Mouse (Mus musculus): ENCODE data around the gene Akr1c18. TPM values are rescaled to one million over a fixed set of nuclear protein-coding genes. Genes with fewer than 3 reads are reported as not detected.
A peak's percentile ranks its signal among the peaks of the same experiment; 100 is the strongest.
"Not testable (repeated sequence)": the region's sequence is repeated elsewhere in the genome, so short reads cannot be mapped to it uniquely, and the experiment has no call there.

The Akr1c18 gene
- polyA plus RNA-seq, 1 experiment from 2014 or later, result not detected

DNA sequence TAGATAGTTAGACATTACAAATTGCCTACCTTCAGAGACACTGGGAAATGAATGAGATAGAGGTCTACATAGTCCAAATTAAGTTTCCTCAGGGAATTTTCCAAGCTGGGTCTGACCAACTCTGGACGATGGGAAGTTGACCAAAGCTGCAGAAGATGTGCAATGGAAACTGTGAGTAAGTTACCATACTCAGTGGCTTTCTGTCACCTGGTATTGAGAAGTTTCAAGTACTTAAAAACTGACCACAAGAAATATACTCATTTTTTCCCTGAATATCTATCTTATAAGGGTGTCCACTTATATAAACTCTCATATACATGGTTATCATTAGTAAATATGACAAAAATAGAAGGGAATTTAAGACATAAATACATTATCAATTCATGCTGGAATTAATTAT lies 6.2 kb downstream of the Akr1c18 start:
- H3K4me1 ChIP-seq, result no peaks in the 10 kb centered on the region

DNA sequence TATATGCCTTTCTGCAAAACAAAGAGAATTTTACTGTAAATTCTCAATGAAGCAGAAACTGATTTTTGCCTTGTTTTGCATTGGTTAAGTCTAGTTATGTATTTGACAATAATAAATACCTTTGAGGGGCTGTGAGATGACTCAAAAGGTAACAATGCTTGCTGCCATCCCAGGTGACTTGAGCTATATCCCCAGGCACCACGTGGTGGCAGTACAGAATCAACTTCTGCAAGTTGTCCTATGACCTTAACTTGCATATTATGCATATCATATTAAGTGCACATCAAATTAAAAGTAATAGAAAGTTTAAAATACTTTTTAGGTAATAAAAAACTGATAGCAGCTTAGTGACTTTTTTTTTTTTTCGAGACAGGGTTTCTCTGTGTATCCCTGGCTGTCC lies 17.4 kb downstream of the Akr1c18 start:
- Histone ChIP-seq H3K4me1 (no peaks in the 10 kb centered on the region), H3K4me2 (no peak overlapping the region), H3K36me3 (no peaks in the 10 kb centered on the region), H3K9ac (replicated peaks) (no peak overlapping the region), H3K27me3 (replicated peaks) (no peaks in the 10 kb centered on the region), H3K4me3 (replicated peaks) (no peak overlapping the region), H3K9me3 (replicated peaks) (no peaks in the 10 kb centered on the region), H3K27ac (replicated peaks) (no peak overlapping the region)
- WGBS, result 40% methylated on average over 2 of the region's 2 CpGs
- no peak for ATAC-seq (ENCODE audit: low FRiP score)

More for the DNA sequence above, 6.2 kb downstream of the Akr1c18 start:
- no peaks in the 10 kb centered on the region for H3K27me3 ChIP-seq (replicated peaks)
- 77% methylated on average over 1 of the region's 1 CpGs for WGBS
- H3K9me3 ChIP-seq (replicated peaks), result no peaks in the 10 kb centered on the region
- H3K4me2 ChIP-seq, result no peak overlapping the region
- H3K36me3 ChIP-seq, result no peaks in the 10 kb centered on the region
- H3K4me3 ChIP-seq (replicated peaks), result no peak overlapping the region
- H3K27ac ChIP-seq (replicated peaks), result no peak overlapping the region
- no peak overlapping the region for H3K9ac ChIP-seq (replicated peaks)
- ATAC-seq (ENCODE audit: low FRiP score), result no peak

DNA sequence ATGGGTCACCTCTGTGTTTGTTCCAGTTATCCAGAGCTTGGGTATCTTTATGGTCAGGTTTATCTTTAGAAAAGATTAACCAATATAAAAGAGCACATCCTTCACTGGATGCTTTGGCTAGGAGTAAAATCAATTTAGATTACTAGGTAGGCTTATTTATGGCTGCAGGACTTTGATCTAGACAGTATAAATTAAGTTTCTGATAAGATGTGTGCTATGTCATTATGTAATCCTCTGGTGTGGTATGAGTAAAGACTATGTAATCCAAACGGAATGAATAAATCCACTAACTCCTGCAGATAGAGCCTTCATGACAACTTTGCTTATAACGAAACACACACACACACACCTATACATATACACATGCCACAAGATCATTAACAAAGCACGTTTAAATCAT lies 18.7 kb downstream of the Akr1c18 start:
- Histone ChIP-seq H3K4me2 (no peak overlapping the region), H3K9ac (replicated peaks) (no peak overlapping the region), H3K27me3 (replicated peaks) (no peaks in the 10 kb centered on the region), H3K9me3 (replicated peaks) (no peaks in the 10 kb centered on the region), H3K4me3 (replicated peaks) (no peak overlapping the region), H3K27ac (replicated peaks) (no peak overlapping the region), H3K4me1 (no peaks in the 10 kb centered on the region), H3K36me3 (no peaks in the 10 kb centered on the region)
- WGBS, result 73% methylated on average over 3 of the region's 3 CpGs
- ATAC-seq (ENCODE audit: low FRiP score), result no peak

DNA sequence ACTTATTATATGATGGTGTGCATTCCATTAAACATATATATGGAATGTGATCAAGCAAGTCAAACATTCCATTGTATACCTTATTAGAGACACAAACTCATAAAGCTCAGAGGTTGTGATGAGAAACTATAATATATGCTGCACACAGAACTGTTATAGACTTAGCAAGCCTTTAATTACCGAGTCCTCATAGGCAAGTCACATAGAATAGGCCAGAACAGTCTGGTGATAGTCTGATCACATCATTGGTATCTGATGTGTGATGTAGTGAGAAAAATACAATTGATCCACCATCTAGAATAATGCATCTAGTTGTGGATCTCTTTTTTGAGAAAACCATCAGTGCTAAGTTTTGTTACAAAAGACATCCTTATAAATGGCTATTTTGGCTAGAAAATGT lies 19.1 kb downstream of the Akr1c18 start:
- no peak overlapping the region for H3K4me3 ChIP-seq (replicated peaks)
- H3K27me3 ChIP-seq (replicated peaks), result no peaks in the 10 kb centered on the region
- H3K4me1 ChIP-seq, result no peaks in the 10 kb centered on the region
- WGBS, result 80% methylated on average over 1 of the region's 1 CpGs
- no peak for ATAC-seq (ENCODE audit: low FRiP score)
- no peaks in the 10 kb centered on the region for H3K36me3 ChIP-seq
- H3K4me2 ChIP-seq, result no peak overlapping the region
- H3K9ac ChIP-seq (replicated peaks), result no peak overlapping the region
- H3K9me3 ChIP-seq (replicated peaks), result no peaks in the 10 kb centered on the region
- H3K27ac ChIP-seq (replicated peaks), result no peak overlapping the region

DNA sequence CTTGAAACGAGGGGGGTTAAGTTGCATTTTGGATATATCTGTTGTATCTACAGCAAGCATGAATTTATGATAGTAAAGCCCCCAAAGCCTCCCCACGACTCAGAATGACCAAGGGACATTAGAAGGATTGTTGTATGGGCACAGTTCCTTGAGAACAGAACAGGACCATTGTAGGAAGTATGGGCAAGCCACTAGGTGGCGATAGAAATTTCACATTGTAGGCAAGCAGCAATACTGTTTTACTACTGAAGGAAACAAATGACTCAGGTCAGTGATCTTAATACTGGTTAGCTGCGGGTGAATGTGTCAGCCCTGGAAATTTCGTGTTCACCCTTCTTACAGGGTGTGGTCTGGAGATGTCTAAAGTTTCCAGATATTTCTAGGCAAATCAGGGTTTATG lies 21.4 kb downstream of the Akr1c18 start:
- H3K9me3 ChIP-seq (replicated peaks), result no peaks in the 10 kb centered on the region
- ATAC-seq (ENCODE audit: low FRiP score), result no peak
- no peak overlapping the region for H3K9ac ChIP-seq (replicated peaks)
- no peaks in the 10 kb centered on the region for H3K27me3 ChIP-seq (replicated peaks)
- H3K4me1 ChIP-seq, result no peaks in the 10 kb centered on the region
- no peak overlapping the region for H3K4me3 ChIP-seq (replicated peaks)
- H3K4me2 ChIP-seq, result no peak overlapping the region
- H3K36me3 ChIP-seq, result no peaks in the 10 kb centered on the region
- H3K27ac ChIP-seq (replicated peaks), result no peak overlapping the region
- 44% methylated on average over 5 of the region's 5 CpGs for WGBS

DNA sequence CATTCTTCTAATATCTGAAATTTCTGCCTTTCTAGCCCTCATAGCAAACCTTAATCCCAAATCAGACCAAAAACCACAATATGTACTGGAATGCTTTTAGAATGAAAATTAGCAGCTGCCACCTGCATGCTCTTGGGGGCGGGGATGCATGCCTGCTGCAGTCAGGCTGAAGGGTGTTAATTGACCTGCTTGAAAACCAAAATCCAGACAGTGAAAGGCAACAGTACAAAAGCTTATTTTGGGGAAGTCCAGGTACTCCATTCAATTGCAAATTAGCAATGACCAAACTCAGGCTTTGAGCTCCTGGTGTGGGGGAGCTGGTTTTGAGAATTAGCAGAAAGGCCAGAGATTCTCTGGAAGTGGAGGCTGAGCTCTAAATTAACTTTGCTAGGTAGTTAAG lies 24.6 kb downstream of the Akr1c18 start:
- not testable (repeated sequence) for H3K4me1 ChIP-seq; ATAC-seq (ENCODE audit: low FRiP score); H3K4me2 ChIP-seq; H3K9me3 ChIP-seq (replicated peaks); H3K36me3 ChIP-seq; H3K27ac ChIP-seq (replicated peaks); H3K27me3 ChIP-seq (replicated peaks); H3K4me3 ChIP-seq (replicated peaks); H3K9ac ChIP-seq (replicated peaks)
- WGBS, result 73% methylated on average over 1 of the region's 1 CpGs

DNA sequence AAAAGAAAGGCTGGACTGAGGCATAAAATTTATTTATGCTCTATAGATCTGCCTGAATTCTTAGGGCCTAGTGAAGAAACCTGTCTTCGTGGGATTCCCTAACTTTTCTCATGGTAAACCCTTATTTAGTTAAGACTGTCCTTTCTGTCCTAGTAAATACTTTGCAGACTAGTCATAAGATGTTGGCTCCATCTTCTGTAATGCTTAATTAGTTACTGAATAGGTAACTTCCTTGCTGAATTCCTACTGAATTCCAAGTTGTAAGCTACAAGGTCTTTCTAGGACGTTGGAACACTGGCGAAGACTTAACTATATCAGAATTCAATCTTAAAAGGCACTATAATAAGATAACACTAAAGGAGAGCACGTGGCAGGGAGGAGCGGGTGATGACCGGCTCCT lies 26.0 kb downstream of the Akr1c18 start:
- WGBS, result 92% methylated on average over 6 of the region's 6 CpGs
- not testable (repeated sequence) for H3K9me3 ChIP-seq (replicated peaks); H3K4me1 ChIP-seq; H3K9ac ChIP-seq (replicated peaks); H3K27me3 ChIP-seq (replicated peaks); H3K4me2 ChIP-seq; H3K36me3 ChIP-seq; ATAC-seq (ENCODE audit: low FRiP score); H3K4me3 ChIP-seq (replicated peaks); H3K27ac ChIP-seq (replicated peaks)

DNA sequence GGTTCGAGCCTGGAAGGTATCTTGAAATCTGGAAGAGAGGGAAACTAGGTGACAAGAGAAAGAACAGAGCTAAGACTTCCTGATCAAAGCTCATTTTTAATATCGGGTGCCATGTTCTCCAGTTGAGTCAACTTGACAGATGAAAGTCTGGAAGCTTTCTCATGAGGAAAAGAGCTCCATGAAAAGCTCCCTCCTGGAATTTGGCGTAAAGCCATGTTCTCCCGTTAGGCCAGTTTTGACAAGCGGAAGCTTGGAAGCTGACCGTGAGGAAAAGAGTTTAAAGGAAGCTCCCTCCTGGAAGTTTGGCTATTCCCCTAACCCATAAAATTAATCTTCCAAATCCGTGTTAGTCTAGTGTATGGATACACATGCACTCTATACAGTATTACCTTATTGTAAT lies 27.3 kb downstream of the Akr1c18 start:
- H3K4me3 ChIP-seq (replicated peaks), result no peak overlapping the region
- no peak overlapping the region for H3K9ac ChIP-seq (replicated peaks)
- H3K9me3 ChIP-seq (replicated peaks), result no peaks in the 10 kb centered on the region
- ATAC-seq (ENCODE audit: low FRiP score), result no peak
- no peaks in the 10 kb centered on the region for H3K4me1 ChIP-seq
- H3K4me2 ChIP-seq, result no peak overlapping the region
- no peak overlapping the region for H3K27ac ChIP-seq (replicated peaks)
- H3K36me3 ChIP-seq, result no peaks in the 10 kb centered on the region
- H3K27me3 ChIP-seq (replicated peaks), result no peaks in the 10 kb centered on the region
- WGBS, result 78% methylated on average over 7 of the region's 7 CpGs

DNA sequence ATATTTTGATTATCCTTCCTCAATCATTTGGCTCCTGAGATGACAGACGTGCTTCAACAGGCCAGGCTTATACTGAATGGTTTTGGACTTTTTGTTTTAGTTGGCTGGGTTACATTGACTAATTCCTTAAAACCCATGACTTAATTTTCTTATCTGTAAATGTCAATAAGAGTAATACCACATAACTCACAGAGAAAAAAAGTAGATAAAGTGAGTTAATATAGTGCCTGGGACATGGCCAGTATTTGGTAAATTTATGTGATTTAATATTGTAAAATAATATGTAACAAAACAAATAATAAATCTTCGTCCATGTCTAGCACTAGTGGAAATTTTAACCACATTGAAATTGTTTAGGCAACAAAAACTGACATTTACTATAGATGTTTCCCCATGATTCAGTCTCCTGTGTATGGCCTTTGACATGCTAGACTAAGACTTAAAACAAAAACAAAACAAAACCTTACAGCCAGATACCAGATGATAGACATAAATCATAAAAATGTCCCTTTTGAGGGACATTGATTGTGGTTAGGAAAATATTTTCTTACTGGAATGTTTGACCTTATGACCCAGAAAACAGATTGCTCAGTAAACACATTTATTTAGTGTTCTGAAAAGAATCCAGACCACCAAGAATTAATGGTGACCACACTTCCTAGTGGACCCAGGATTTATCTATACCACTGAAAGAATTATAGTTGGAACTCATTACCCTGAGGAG lies 31.1 kb downstream of the Akr1c18 start:
- H3K4me1 ChIP-seq, result no peaks in the 10 kb centered on the region
- no peak overlapping the region for H3K27ac ChIP-seq (replicated peaks)
- ATAC-seq (ENCODE audit: low FRiP score), result no peak
- no peak overlapping the region for H3K4me2 ChIP-seq
- 82% methylated on average over 2 of the region's 2 CpGs for WGBS
- H3K9me3 ChIP-seq (replicated peaks), result no peaks in the 10 kb centered on the region
- H3K4me3 ChIP-seq (replicated peaks), result no peak overlapping the region
- H3K36me3 ChIP-seq, result no peaks in the 10 kb centered on the region
- H3K27me3 ChIP-seq (replicated peaks), result no peaks in the 10 kb centered on the region
- no peak overlapping the region for H3K9ac ChIP-seq (replicated peaks)

DNA sequence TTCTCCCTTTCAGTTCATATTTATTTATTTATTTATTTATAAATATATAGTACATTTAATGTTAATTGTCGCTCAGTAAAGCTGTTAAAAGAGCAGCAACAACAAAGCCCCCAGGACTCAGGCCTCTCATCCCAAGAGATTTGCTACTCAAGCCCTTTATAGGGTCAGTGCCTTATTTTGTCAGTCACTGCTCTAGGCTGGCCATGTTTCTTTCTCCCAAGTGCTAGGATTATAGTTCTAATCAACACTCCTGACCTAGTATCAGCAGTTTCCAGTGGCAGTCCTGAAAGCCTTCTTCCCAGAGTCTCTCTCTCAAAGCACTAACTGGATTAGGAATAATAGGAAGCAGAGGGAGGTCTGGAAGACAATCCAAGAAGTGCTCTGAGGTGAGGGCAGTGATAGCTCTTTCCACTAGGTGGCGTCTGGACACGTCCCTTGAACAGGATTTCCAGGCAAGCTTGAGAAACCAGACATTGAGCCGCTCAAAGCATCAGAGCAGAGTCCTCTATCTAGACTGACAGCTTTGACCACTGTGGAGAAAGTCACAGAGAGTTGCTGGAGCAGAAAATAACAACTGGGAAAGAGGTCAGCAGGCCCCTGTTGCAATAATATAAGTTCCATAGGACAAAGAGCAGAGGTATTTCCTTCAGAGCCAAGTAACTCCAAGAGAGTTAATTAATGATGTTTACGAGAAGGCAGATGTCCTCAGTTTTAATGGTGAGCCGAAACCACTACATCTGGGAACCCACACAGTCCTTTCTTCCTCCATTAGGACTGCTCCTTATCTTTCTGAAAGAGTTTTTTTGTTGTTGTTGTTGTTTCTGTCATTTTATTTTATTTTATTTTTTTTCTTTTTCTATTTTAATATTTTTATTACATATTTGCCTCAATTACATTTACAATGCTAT lies 39.9 kb downstream of the Akr1c18 start:
- Histone ChIP-seq H3K27ac (replicated peaks) (no peak overlapping the region), H3K4me1 (no peaks in the 10 kb centered on the region), H3K9ac (replicated peaks) (no peak overlapping the region), H3K4me2 (no peak overlapping the region), H3K4me3 (replicated peaks) (no peak overlapping the region), H3K27me3 (replicated peaks) (no peaks in the 10 kb centered on the region), H3K36me3 (no peaks in the 10 kb centered on the region), H3K9me3 (replicated peaks) (no peaks in the 10 kb centered on the region)
- ATAC-seq (ENCODE audit: low FRiP score), result peak; percentile 85; the same call in 1 of the 2 replicates
- 36% methylated on average over 6 of the region's 6 CpGs for whole genome bisulfite sequencing

DNA sequence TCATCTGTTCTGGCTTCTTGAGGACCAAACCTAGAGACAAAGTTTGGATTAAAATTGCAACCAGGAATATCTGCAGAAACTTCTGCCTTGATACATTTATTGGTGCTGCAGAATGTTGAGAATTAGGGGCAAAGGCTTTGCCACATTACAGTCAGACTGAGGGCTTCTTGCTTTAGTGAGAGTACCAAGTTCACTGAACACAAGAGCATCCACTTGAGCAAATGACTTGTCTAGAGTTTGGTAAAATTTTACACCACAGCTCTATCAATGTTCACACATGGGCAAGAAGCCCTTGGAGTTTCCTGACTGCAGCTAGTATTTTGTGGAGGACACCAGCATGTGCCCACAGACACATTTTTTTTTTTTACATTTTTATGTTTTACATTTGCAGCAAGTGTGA lies 47.7 kb downstream of the Akr1c18 start:
- Histone ChIP-seq H3K9me3 (replicated peaks) (no peaks in the 10 kb centered on the region), H3K4me1 (no peaks in the 10 kb centered on the region), H3K27ac (replicated peaks) (no peak overlapping the region), H3K36me3 (no peaks in the 10 kb centered on the region), H3K9ac (replicated peaks) (no peak overlapping the region), H3K27me3 (replicated peaks) (no peaks in the 10 kb centered on the region), H3K4me2 (no peak overlapping the region), H3K4me3 (replicated peaks) (no peak overlapping the region)
- ATAC-seq (ENCODE audit: low FRiP score), result no peak

DNA sequence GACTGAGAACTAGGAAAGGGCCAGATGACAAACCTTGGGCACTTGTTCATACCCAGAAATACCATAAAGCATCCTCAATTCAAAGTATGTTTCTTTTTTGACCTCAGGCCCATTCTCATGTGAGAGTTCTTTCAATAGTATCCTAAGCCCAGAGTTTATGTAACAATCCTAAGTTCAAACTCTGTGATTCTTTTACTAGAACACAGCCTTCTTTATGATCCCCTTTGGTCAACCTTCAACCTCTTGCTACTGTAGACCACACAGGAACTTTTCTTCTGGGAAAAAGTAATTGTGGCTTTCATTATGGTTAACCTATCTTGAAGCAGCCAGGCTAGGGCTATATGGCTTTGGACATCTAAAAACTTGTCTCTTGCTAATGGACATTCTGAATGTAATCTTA lies 48.8 kb downstream of the Akr1c18 start:
- no peak for ATAC-seq (ENCODE audit: low FRiP score)
- Histone ChIP-seq H3K4me1 (no peaks in the 10 kb centered on the region), H3K27ac (replicated peaks) (no peak overlapping the region), H3K27me3 (replicated peaks) (no peaks in the 10 kb centered on the region), H3K9me3 (replicated peaks) (no peaks in the 10 kb centered on the region; the same call in 1 of the 2 replicates), H3K36me3 (no peaks in the 10 kb centered on the region), H3K4me3 (replicated peaks) (no peak overlapping the region), H3K9ac (replicated peaks) (no peak overlapping the region), H3K4me2 (no peak overlapping the region)

Data from neural tube, embryonic 15.5 days (tissue).